Mouse (Mus musculus) lung, postnatal 36 days (tissue): ENCODE results near the gene Frmd4b.
A peak's percentile ranks its signal among the peaks of the same experiment; 100 is the strongest.

Experiments used
- DNase-seq: peaks from one replicate; pipeline ENCODE4 v3.0.0; 2022; ENCODE audit warnings: mixed read lengths

Gene Frmd4b

DNA sequence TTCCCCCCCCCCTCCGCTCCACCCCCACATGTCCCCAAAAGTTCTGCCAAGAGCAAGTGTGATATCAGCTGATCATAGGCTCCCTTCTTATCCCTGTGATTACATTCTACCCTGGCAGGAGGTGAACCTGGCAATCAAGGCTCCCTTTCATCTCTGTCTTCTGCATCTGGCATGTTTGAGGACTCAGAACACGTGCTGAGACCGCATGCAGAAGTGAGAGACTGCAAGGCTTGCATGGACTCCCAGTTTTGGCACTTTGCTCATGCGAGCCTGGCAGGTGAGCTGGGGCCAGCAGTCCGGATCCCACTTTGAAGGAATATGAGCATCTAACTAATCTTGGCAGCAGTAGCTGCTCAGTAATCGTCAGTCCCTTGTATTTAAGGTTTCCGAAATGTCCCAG is 39.1 kb downstream of the Frmd4b start:
- DNase-seq = no peak

GRCm38 (mm10) chr6:97577349-97577748 is 40.0 kb downstream of the Frmd4b start:
- no peak for DNase-seq

DNA sequence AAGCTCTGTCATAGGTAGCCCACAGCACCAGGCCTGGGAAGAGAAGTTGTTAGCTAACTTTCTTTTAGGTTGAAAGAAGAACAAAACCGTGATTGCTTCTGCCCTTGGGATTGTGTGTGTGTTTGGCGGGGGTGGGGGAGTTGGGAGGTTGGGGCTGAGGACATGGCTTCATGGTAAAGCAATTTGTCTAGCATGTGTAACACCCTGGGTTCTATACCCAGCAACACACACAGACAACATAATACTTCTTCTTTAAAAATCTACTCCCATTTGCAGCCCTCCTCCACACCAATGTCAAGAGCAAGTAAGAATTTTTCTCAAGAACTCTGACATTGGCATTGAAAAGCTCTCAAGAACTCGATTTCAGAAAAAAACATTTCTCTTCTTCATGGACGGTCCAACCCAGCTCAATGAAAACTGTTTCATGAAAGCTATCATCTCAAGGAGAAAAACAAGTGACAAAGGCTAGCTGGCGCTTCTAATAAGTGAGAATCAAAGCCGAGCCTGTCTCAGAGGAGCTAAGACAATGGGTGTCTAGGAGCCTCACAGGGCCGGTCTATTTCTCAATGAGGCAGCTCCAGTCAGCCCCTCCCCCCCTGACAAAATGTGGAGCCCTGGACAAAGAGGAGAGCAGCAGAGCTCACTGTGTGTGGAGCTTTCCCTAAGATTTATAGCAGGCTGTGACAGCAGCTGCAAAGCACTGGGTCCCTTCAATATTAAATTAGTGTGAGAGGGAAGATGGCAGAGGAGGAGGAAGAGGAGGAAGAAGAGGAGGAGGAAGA is 40.6 kb downstream of the Frmd4b start:
- DNase-seq = peak; percentile 38

- DNase-seq = no peak
Observed at GRCm38 (mm10) chr6:97576096-97576495, 41.2 kb downstream of the Frmd4b start.

DNA sequence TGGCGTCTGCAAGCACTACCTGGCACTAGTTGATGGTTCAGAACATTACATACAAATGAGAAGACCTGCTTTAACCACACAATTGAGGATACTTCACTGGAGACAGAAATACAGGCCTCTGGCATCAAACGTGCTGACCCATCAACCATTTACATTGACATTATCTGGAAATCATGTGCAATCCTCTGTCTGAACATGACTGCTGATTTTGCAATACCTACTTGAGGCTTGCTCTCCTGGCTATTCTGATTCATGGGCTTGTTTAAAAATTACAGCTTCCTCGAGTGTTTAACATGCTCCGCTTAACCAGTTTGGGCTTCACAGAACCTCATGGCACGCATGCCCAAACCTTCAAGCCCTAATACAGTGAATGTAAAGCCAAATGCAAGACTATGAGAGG is 42.4 kb downstream of the Frmd4b start:
- no peak for DNase-seq

DNA sequence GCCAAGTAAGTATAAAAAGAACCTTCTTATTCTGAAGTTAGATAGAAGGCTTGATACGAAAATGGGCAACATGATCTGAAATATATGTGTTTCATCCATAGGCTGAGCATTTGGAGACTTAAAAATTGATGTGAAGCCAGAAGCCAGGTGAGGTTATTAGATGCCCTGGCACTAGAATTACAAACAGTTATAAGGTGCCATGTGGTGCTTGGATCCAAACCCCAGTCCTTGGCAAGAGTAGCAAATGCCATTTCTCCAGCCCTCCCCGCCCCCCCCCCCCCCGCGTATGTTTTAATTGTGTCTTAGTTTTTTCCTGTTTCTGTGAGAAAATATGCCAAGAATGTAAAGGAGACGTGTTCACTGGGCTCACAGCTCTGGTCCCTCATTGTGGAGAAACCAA is 45.1 kb downstream of the Frmd4b start:
- no peak for DNase-seq

GRCm38 (mm10) chr6:97568538-97568937 is 48.8 kb downstream of the Frmd4b start:
- no peak for DNase-seq

- DNase-seq = no peak
Observed at GRCm38 (mm10) chr6:97566746-97567145, 50.6 kb downstream of the Frmd4b start.

DNA sequence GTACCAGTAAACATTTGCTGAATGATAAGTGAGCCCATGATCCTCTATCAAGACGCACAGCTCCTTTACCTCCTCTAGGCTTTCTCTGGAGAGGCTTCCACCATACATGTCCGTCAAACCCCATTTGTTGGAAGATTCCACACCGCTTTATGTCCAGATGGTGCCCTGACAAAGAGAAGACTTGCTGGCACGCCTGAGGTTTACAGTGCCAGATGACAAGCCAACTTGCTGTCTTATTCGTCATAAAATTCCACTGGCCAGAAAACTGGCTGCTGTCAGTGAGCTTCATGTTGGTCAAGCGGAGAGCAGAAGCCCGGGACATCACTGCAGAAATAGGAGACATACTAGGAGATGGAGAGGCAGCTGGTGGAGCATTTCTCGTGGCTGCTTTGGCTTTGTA is 60.2 kb downstream of the Frmd4b start:
- DNase-seq = no peak

DNA sequence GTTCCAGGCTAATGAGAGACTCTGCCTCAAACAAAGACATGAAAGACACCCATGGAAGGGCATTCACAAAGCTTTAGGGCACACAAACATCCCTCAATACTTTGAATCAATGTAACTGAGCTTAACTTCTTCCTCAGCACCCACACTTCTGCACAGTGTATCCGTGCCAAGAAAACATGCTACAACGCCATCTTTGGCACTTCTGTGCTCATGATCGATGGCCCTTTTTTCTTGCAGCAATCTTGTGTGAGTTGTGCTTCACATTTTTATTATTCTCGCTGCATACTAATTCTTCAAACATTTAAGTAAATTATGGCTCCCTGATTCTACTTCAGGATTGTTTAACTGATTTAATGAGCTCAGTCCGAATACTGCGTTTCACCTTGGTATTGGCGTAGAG is 61.7 kb downstream of the Frmd4b start:
- DNase-seq = no peak

DNA sequence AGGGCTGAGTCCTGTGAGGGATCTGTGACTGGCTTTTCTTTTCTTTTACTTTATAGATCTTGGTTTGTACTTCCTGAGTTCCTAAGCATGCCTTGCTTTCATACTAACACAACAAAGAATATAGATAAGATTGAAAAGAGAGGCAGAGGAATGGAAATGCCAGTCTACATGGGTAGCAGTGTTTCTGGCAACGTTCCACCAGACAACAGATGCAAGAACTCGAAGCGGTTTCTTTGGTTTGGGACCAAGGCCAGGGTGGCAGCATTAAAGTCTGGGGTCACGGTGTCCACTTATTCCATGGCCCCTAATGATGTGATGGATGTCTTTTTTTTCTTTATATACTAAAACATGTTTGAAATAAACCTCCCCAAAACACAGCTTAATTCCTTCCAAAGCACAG is 63.9 kb downstream of the Frmd4b start:
- no peak for DNase-seq

GRCm38 (mm10) chr6:97552573-97552972 is 64.8 kb downstream of the Frmd4b start:
- DNase-seq = no peak

DNA sequence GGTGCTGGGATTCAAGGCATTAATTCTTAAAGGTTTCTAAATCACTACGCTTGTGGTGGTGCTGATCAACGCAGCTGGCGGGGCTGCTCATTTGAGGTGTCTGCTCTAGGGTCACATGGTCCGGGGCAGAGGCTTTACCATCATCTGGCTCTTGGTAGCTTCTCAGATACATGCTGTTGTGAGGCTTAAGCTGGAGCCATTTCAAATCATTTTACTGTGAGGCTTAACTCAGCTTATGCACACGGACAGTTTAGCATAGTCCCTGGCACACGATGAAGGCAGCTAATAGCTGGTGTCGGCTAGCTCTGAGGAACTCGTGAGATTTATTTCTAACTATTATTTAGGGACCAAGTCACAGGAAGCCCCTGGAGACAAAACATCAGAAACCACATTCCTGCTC is 65.5 kb downstream of the Frmd4b start:
- no peak for DNase-seq

- DNase-seq = peak; percentile 51
Observed at GRCm38 (mm10) chr6:97551161-97551560, 66.2 kb downstream of the Frmd4b start.

DNA sequence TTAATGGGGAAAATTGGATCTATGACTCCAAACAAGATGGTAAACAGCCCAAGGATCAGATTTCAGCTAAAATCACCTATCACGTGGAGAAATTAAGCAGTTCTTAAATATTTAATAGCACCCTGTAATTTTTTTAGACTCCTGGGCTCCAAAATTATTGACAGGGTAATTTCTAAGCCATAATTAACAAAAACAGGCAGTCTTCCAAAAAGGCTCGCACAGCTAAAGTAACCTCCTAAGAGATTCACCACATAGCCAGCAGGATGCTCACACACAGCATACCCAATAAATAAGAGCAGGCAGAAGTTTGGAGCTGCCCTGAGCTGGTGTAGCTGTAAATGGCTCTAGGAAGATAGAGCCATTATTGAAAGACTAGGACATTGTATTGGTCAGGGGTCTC is 76.9 kb downstream of the Frmd4b start:
- DNase-seq = no peak

DNA sequence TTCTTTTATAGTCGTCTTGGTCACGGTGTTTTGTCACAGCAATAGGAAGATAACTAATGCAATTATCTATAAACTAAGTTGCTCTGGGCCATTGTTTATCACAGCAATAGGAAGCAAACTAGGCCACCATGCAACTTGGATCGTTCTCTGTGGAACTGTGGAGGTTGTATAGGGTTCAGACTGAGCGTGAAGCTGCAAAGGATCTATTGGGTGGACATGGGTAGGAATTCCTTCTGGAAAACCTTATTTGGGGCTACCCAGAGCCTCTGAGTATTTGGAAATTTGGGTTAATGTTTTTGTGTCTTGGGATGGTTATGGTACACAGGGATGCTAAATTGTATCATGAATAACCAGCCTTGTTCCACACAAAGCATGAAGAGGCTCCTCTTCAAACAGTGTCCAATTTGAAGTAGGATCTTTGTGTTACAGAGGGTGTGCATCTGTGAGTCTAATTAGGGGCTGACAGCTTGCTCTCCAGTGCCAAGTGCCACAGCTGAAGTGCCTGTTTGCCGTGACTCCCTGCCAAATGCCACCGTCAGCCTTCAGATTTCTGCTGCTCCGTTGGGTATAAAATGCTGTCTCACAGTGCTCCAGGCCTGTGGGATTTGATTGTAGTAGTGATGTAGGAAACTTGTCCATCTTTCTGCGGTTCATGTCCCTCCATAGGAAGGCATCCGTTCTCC is 81.4 kb downstream of the Frmd4b start:
- DNase-seq = no peak

DNA sequence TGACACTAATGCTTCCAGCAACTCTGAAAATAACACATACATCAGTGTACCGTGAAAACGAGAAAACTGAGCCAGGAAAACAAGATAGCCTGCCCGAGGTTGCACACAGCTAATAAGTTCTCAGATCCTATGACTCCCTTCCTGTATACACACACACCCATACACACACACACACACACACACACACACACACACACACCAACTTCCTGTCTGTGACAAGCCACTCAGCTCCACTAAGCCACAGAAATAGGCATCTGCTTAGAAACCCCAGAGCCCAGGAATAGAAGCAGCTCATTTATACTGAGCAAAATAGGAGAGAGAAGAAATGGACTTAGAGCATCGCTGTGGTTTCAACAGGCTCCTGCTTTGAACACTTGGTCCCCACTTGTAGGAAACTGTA is 86.3 kb downstream of the Frmd4b start:
- peak; percentile 58 for DNase-seq

DNA sequence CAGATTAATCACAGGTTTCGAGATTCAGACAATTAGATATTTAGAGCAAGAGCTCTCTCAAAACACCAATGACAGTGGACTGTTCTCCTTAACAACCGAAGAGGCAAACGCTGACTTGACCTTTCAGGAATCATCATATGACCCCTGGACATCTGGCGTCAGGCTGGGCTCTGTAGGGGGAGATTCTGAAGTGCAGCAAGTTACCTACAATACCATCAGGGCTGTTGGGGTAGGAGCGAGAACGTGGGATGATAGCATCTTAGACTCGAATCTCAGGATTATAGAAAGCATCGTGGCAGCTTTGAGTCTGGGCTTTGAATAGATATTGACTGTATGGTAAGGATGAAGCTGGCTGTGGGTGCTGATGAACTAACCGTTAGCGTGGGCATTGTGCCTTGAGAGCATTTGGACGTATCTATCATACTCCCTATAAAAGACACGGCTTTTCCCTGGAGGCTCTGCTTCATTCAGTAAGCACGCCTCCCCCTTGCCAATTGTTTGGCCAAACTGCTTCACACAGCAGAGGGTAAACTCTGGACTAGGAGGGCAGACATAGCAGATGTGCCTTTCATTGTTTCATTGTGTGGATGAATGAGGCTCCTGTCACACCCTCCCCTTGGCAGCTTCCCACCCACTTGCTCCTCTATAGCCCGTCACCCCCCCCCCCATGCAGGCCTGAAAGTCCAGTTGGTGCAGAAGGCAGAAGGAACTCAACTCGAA is 88.2 kb downstream of the Frmd4b start:
- DNase-seq = no peak

DNA sequence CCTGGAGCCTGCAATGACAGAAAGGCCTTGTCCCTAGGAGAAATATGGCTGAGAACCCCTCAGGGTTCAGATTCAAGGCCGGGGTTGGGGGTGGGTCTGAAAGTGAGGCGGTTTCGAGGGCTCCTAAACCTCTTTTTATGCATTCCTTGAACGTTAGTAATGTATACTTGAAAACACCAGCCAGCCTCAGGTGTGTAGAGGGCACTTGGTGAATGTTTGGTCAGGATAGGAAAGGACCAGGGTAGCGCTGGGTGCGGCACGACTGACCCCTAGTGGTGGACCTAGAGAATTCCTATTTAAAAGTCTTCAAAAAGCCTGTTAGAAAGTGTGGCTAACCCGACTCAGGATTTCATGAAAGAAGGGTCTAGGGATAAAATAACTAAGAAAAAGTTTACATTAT is 91.2 kb downstream of the Frmd4b start:
- peak; percentile 50 for DNase-seq

DNA sequence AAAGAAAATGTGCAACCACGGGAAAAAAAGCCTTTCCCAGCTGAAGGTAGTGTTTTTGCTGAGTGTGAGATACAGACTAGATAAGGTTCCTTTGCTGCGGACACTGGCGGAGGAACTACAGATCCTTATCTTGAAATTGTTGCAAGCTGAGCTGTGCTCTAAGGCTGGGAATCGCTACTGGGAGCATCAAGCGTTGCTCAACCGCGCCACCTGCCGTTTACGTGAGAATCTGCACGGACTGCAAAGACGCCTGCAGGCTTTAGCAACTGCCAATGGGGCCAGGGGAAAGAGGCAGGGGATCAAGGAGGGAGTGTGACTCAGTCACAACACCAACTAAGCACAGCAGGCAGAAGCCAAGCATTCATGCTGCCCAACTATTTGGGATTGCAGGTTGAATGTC is 94.2 kb downstream of the Frmd4b start:
- DNase-seq = peak; percentile 81

DNA sequence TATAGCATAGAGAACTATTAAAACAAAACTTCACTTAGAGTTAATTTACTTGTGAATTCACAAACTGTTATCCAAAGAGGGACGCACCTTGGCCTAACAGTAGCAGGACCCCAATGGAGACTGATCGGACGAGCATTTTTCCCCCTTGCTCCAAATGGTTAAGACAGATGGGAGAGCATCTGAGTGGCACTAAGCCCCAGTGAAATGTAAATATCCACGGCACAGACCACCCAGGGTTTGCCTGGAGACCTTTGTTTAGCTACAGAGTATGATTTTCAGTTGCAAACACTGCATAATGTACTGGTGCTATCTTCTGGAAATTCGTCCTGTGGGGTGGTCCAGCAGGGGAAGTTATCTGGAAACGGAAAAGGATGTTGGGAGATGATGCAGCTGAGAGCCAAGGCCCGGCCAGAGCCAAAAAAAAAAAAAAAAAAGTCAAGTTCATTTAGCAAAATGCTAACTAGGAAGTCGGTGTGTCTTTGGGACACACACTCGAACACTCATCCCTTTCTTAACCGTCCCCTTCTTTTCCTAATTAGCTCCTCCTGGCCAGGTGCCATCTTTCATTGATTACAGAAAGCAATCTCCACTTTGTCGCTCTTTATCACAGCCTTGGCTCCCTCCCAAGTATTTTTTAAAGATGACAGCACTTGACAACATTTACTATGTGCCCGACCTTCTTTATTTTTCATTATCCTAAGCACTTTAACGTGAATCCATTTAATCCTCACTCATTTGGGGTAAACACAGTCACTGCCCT is 95.9 kb downstream of the Frmd4b start:
- peak; percentile 47 for DNase-seq

GRCm38 (mm10) chr6:97520566-97520965 is 96.8 kb downstream of the Frmd4b start:
- DNase-seq = no peak

DNA sequence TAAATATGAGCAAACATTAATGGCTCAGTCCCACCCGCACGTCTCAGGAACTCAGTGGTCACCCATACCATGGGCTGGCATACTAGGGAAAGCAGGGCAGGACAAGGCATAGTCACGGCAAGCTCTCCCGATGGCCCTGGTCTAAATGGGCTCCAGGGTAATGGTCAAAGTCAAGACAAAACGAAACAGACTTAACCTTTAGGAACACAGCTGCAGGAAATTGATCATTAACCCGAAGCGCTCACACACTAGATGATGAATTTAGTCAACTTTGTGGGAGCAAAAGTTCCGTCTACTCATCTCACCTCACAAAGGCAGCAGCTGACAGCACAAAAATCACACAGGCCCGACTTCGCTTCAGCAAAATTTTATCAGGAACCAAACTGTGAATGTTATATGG is 97.8 kb downstream of the Frmd4b start:
- no peak for DNase-seq
